Mouse (Mus musculus) testis, adult 2 months (tissue): ENCODE measurements around the gene Btn2a2.

Experiments
- CTCF ChIP-seq: fragments of 200-500 bp; IDR thresholded peaks from 2 replicates; pipeline ENCODE4 v1.5.1; 2012; ENCODE audit warnings: low read depth, mild to moderate bottlenecking, inconsistent platforms, low read length, moderate library complexity; ENCODE audit not compliant: control insufficient read depth, insufficient read depth, insufficient replicate concordance
- POLR2A ChIP-seq: fragments of 200-500 bp; IDR thresholded peaks from 2 replicates; pipeline ENCODE4 v1.6.1; 2012; ENCODE audit warnings: low read depth, mild to moderate bottlenecking, inconsistent platforms, low read length, moderate library complexity; ENCODE audit not compliant: control insufficient read depth

- no peak for TF ChIP-seq CTCF
- no peak for TF ChIP-seq POLR2A
These were observed 10.0 kb upstream of the Btn2a2 start for GRCm38 (mm10) chr13:23498653-23499052.
